Mouse (Mus musculus) mature B cell (primary cell): Measurements from ENCODE around the gene Rtn1.

ENCODE experiments used
- in situ Hi-C: fragments of 300-500 bp; cut with MboI; formaldehyde crosslinking; loops from 2 replicates; pipeline ENCODE4 v1.14.3; 2019

The Rtn1 gene

GRCm38 (mm10) chr12:72279129-72279875 is 129.6 kb downstream of the Rtn1 start:
- in situ Hi-C loops, result no loop called here

- in situ Hi-C loops, result no loop called here
These were observed 135.0 kb downstream of the Rtn1 start for GRCm38 (mm10) chr12:72273721-72274414.

- in situ Hi-C loops, result no loop called here
These were observed 141.2 kb downstream of the Rtn1 start for GRCm38 (mm10) chr12:72267614-72268013.

- in situ Hi-C loops, result no loop called here
These were observed 143.3 kb downstream of the Rtn1 start for GRCm38 (mm10) chr12:72265261-72266228.

- in situ Hi-C loops, result no loop called here
These were observed 145.4 kb downstream of the Rtn1 start for GRCm38 (mm10) chr12:72263213-72264103.

GRCm38 (mm10) chr12:72257000-72257399 is 151.9 kb downstream of the Rtn1 start:
- in situ Hi-C loops, result no loop called here

- in situ Hi-C loops, result no loop called here
These were observed 155.8 kb downstream of the Rtn1 start for GRCm38 (mm10) chr12:72253040-72253439.

- in situ Hi-C loops, result no loop called here
These were observed 156.9 kb downstream of the Rtn1 start for GRCm38 (mm10) chr12:72251890-72252445.

- in situ Hi-C loops, result no loop called here
These were observed 163.9 kb downstream of the Rtn1 start for GRCm38 (mm10) chr12:72244951-72245350.

GRCm38 (mm10) chr12:72242807-72243206 is 166.0 kb downstream of the Rtn1 start:
- in situ Hi-C loops, result no loop called here

- in situ Hi-C loops, result no loop called here
These were observed 168.3 kb downstream of the Rtn1 start for GRCm38 (mm10) chr12:72240506-72240905.

- in situ Hi-C loops, result no loop called here
These were observed 169.5 kb downstream of the Rtn1 start for GRCm38 (mm10) chr12:72239230-72239894.

- in situ Hi-C loops, result no loop called here
These were observed 171.6 kb downstream of the Rtn1 start for GRCm38 (mm10) chr12:72237251-72237650.

- in situ Hi-C loops, result no loop called here
These were observed 172.3 kb downstream of the Rtn1 start for GRCm38 (mm10) chr12:72236564-72237011.

GRCm38 (mm10) chr12:72235621-72236351 is 173.1 kb downstream of the Rtn1 start:
- in situ Hi-C loops, result no loop called here

- in situ Hi-C loops, result no loop called here
These were observed 173.9 kb downstream of the Rtn1 start for GRCm38 (mm10) chr12:72234966-72235365.

GRCm38 (mm10) chr12:72234151-72234550 is 174.7 kb downstream of the Rtn1 start:
- in situ Hi-C loops, result no loop called here

GRCm38 (mm10) chr12:72232826-72233790 is 175.7 kb downstream of the Rtn1 start:
- in situ Hi-C loops, result no loop called here
